Mouse (Mus musculus): ENCODE results near the gene Ccdc17.

Gene Ccdc17

GRCm38 (mm10) chr4:116596379-116596778, at the start of gene Ccdc17:
Ccdc17 (plus strand) TSS chr4:116596654.
- DNase-seq (ENCODE audit: low read depth, low spot score) = no peak

- DNase-seq (ENCODE audit: low read depth, low spot score) = no peak
These were observed 46.0 kb upstream of the Ccdc17 start for GRCm38 (mm10) chr4:116550432-116550831.

DNA sequence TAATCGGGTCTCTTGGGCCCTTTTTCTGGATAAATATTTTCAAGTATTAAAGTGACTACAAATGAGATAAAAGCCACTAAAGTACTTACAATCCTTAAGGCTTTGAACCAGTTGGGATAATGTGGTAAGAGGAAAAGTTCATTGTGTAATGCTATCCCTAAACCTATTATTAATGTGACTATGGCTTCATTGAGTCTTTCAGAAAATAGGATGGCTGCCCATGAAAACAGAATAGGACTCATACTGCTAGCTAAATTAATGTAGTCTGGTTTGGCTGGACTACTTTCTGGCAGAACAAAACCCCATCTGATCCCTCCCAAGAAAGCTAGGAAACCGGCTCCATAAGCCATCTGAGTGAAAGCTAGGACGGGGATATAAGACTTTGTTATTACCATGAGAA, 43.4 kb upstream of the Ccdc17 start:
- no peak for DNase-seq (ENCODE audit: low read depth, low spot score)

DNA sequence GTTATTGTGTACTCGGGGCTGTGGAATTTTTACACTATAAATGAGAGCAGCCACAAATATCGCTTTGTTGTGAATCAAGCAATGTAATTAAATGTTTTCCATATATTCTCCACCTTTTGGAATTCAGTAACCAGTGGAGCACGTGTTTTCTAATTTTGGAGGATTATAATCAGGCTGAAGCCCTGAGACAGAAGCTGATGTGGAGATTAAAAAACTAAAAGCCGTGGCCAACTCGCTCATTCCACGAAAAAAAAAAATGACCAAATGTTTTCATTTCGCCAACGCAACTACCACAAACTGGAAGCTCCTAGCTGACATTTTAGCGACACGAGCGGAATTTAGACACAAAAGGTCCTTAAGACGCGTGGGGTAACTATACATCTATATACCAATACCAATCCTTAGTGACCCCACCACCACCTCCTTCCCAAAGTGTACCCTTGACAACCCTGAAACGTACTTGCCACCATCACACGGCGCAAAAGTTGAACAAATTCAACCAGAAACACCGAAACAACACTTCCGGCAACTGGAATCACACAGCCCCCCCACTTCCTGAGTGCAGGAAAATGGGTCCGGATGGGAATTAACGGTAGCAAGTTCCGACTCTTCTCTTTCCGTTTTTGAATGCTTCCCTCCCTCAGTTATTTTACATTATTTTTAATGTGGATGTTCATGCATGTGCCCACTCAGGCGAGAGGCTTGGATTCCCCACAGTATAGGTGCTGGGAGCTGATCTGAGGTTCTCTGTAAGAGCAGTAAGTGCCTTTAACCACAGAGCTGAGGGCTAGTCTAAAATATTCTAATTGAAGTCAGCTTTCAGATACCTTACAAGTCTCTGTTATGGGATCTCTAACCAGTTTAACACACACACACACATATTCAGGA, 40.8 kb upstream of the Ccdc17 start, which contains the start of gene Tmem69:
Tmem69 (minus strand) TSS at position 524 of the 888 bp plus-strand sequence.
- peak; percentile 88 for DNase-seq (ENCODE audit: low read depth, low spot score)

- DNase-seq (ENCODE audit: low read depth, low spot score) = peak; percentile 94
These were observed 39.7 kb upstream of the Ccdc17 start for GRCm38 (mm10) chr4:116556561-116557305.

GRCm38 (mm10) chr4:116557306-116558121, 38.9 kb upstream of the Ccdc17 start, which contains the start of gene Gpbp1l1:
Gpbp1l1 (plus strand) TSS chr4:116557658.
- DNase-seq (ENCODE audit: low read depth, low spot score) = peak; percentile 88

GRCm38 (mm10) chr4:116558151-116558882, 38.1 kb upstream of the Ccdc17 start:
- peak; percentile 18 for DNase-seq (ENCODE audit: low read depth, low spot score)

DNA sequence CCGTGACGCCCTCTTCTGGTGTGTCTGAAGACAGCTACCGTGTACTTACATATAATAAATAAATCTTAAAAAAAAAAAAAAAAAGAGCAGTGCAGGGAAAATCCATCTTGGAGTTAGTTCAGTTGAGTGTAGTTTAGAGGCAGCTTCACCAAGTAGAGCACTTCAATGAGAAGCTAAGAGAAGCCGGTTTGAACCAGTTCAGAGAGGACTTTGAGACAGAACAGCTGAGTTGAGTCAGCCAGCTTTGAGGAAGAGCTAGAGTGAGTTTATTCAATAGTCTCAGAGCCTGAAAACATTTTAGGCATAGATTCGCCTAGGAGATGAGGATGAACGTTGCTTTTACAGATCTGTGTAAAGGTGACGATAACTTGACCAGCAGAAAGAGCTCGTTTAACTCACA, 661 bp upstream of the Ccdc17 start:
- no peak for DNase-seq (ENCODE audit: low read depth, low spot score)

GRCm38 (mm10) chr4:116596978-116597881, 776 bp downstream of the Ccdc17 start:
- DNase-seq (ENCODE audit: low read depth, low spot score) = peak; percentile 79

DNA sequence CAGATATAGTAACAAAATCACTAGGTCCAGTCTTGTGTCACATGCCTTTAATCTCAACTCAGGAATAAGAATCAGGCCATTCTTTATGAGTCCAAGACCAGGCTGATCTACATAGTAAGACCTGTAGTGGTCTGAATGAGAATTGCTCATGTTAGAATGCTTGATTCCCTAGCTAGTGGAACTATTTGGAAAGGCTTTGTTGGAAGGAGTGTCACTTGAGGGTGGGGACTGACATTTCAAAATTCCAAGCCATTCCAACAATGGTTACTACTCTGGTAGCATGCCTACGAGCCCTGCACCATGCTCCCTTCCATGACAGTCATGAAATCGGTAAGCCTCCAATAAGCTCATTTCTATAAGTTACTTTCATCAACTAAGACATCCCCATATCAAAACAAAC, 16.2 kb downstream of the Ccdc17 start:
- DNase-seq (ENCODE audit: low read depth, low spot score) = no peak

DNA sequence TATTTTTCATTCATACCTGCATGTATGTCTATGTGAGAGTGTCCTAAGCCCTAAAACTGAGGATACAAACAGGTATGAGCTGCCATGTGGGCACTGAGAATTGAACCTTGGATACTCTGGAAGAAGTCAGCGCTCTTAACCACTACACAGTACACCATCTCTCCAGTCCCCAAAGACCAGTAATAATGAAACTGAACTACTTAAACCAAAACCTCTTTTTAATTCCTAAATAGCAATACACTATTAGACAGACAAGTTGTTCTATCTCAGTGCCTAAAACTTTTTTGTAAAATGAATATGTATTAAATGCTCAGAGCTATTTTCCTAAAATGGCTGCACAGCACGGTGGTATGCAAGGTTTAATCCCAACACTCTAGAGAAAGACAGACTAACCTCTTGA, 18.8 kb downstream of the Ccdc17 start:
- DNase-seq (ENCODE audit: low read depth, low spot score) = no peak

DNA sequence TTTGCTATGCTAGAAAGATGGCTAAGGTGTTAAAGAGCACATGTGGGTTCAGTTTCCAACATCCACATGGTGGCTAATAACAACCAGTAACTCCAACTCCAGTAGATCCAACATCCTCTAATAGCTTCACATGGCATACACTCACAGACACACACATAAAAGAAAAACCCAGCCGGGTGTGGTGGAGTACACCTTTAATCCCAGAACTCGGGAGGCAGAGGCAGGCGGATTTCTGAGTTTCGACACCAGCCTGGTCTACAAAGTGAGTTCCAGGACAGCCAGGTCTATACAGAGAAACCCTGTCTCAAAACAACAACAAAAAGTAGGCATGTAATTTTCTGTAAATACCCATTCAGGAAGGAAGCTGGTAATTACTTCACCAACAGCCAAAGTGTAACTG, 28.4 kb downstream of the Ccdc17 start:
- no peak for DNase-seq (ENCODE audit: low read depth, low spot score)

- peak; percentile 93 for DNase-seq (ENCODE audit: low read depth, low spot score)
These were observed 30.4 kb downstream of the Ccdc17 start for GRCm38 (mm10) chr4:116626658-116627358.

DNA sequence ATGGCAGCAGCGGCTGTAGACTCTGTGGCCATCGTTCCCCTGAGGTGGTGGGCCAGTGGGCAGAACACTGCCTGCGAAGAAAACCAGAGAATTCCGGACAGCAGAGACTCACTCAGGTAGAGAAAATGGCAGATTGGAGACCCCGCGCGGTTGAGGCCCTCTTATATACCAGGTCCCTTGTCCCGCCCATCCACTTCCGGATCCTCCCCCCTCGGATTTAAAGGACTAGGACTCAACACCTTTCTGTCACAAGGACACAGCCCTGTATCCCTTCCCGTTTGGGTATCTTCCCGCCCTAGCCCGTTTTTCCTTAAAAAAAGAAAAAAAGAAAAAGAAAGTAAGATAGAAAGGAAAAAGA, 30.9 kb downstream of the Ccdc17 start:
- DNase-seq (ENCODE audit: low read depth, low spot score) = peak; percentile 91

- DNase-seq (ENCODE audit: low read depth, low spot score) = peak; percentile 95
These were observed 31.5 kb downstream of the Ccdc17 start, which contains the start of gene Nasp for GRCm38 (mm10) chr4:116627722-116628662. Nasp (minus strand) TSS chr4:116627941.

GRCm38 (mm10) chr4:116635197-116635596, 38.7 kb downstream of the Ccdc17 start:
- DNase-seq (ENCODE audit: low read depth, low spot score) = no peak

DNA sequence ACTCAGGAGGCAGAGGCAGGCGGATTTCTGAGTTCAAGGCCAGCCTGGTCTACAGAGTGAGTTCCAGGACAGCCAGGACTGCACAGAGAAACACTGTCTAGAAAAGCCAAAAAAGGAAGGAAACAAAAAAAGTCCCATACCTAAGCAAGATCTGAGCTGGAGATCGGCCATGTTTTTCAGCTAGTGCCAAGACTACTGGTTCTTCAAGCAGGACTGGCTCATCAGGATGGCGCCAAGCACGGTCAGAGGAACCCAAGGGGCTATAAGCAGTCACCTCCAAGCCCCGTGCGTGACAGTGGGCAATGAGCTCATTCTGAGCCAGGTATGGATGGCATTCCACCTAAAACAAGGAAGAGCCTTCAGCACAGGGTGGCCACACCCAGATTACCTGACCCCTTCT, 42.4 kb downstream of the Ccdc17 start:
- DNase-seq (ENCODE audit: low read depth, low spot score) = no peak

DNA sequence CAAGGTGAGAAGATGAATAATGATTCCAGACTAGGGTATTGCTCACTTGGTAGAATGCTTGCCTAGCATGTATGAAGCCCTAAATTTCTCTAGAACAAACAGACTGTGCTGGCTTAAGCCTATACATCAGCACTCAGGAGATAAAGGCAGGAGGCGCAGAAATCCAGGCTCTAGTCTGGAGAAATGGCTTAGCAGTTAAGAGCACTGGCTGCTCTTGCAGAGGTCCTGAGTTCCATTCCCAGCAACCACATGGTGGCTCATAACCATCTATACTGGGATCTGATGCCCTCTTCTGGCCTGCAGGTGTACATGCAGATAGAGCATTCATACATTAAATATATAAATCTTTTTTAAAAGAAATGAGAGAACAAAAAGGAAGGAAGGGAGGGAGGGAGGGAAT, 45.6 kb downstream of the Ccdc17 start:
- DNase-seq (ENCODE audit: low read depth, low spot score) = peak; percentile 30
